Mouse (Mus musculus): ENCODE measurements around the gene Ywhag. TPM values are rescaled to one million over a fixed set of nuclear protein-coding genes. Genes with fewer than 3 reads are reported as not detected.

Gene Ywhag
- polyA plus RNA-seq, 1 experiment from 2014 or later = 147 TPM

- Histone ChIP-seq H3K27me3 (ENCODE audit: control insufficient read depth, insufficient read depth, low read length) (no peaks in the 10 kb centered on the region), H3K4me3 (ENCODE audit: low read depth, low read length) (no peak overlapping the region), H3K4me1 (replicated peaks; ENCODE audit: control insufficient read depth, insufficient read depth, low read length) (no peaks in the 10 kb centered on the region), H3K9me3 (ENCODE audit: control insufficient read depth, low read length) (no peaks in the 10 kb centered on the region), H3K36me3 (ENCODE audit: control insufficient read depth, insufficient read depth, low read length) (peaks cover 15% of the 10 kb centered on the region), H3K4me2 (ENCODE audit: low read depth, low read length, severe bottlenecking) (no peak overlapping the region), H3K27ac (ENCODE audit: low read depth, low read length) (no peak overlapping the region), H3K9ac (ENCODE audit: low read length) (no peak overlapping the region)
- ATAC-seq (replicated peaks; ENCODE audit: low FRiP score) (no peak), DNase-seq (ENCODE audit: low spot score) (no peak)
- 92% methylated on average over 6 of the region's 6 CpGs for WGBS
These were observed 20.3 kb downstream of the Ywhag start for GRCm38 (mm10) chr5:135914156-135914555.

- no peaks in the 10 kb centered on the region for H3K4me1 ChIP-seq (replicated peaks; ENCODE audit: control insufficient read depth, insufficient read depth, low read length)
- H3K27ac ChIP-seq (ENCODE audit: low read depth, low read length) = no peak overlapping the region
- H3K9me3 ChIP-seq (ENCODE audit: control insufficient read depth, low read length) = no peaks in the 10 kb centered on the region
- no peaks in the 10 kb centered on the region for H3K27me3 ChIP-seq (ENCODE audit: control insufficient read depth, insufficient read depth, low read length)
- 84% methylated on average over 5 of the region's 5 CpGs for WGBS
- ATAC-seq (replicated peaks; ENCODE audit: low FRiP score) = no peak
- no peak overlapping the region for H3K4me3 ChIP-seq (ENCODE audit: low read depth, low read length)
- H3K9ac ChIP-seq (ENCODE audit: low read length) = no peak overlapping the region
- H3K4me2 ChIP-seq (ENCODE audit: low read depth, low read length, severe bottlenecking) = no peak overlapping the region
- no peak for DNase-seq (ENCODE audit: low spot score)
- peaks cover 16% of the 10 kb centered on the region for H3K36me3 ChIP-seq (ENCODE audit: control insufficient read depth, insufficient read depth, low read length)
These were observed 21.2 kb downstream of the Ywhag start for GRCm38 (mm10) chr5:135913201-135913600.

- H3K9me3 ChIP-seq (ENCODE audit: control insufficient read depth, low read length) = no peaks in the 10 kb centered on the region
- peaks cover 10% of the 10 kb centered on the region; the same call in 1 of the 2 replicates for H3K36me3 ChIP-seq (ENCODE audit: control insufficient read depth, insufficient read depth, low read length)
- no peak overlapping the region for H3K27ac ChIP-seq (ENCODE audit: low read depth, low read length)
- DNase-seq (ENCODE audit: low spot score) (no peak), ATAC-seq (replicated peaks; ENCODE audit: low FRiP score) (no peak)
- no peaks in the 10 kb centered on the region for H3K4me1 ChIP-seq (replicated peaks; ENCODE audit: control insufficient read depth, insufficient read depth, low read length)
- H3K4me2 ChIP-seq (ENCODE audit: low read depth, low read length, severe bottlenecking) = no peak overlapping the region
- no peak overlapping the region for H3K4me3 ChIP-seq (ENCODE audit: low read depth, low read length)
- no peak overlapping the region for H3K9ac ChIP-seq (ENCODE audit: low read length)
- 90% methylated on average over 11 of the region's 11 CpGs for WGBS
- no peaks in the 10 kb centered on the region for H3K27me3 ChIP-seq (ENCODE audit: control insufficient read depth, insufficient read depth, low read length)
These were observed 22.7 kb downstream of the Ywhag start for GRCm38 (mm10) chr5:135911633-135912220.

- no peak overlapping the region for H3K27ac ChIP-seq (ENCODE audit: low read depth, low read length)
- H3K9ac ChIP-seq (ENCODE audit: low read length) = no peak overlapping the region
- no peak overlapping the region for H3K4me2 ChIP-seq (ENCODE audit: low read depth, low read length, severe bottlenecking)
- H3K9me3 ChIP-seq (ENCODE audit: control insufficient read depth, low read length) = no peaks in the 10 kb centered on the region
- peaks cover 10% of the 10 kb centered on the region; the same call in 1 of the 2 replicates for H3K36me3 ChIP-seq (ENCODE audit: control insufficient read depth, insufficient read depth, low read length)
- no peak overlapping the region for H3K4me3 ChIP-seq (ENCODE audit: low read depth, low read length)
- no peaks in the 10 kb centered on the region for H3K4me1 ChIP-seq (replicated peaks; ENCODE audit: control insufficient read depth, insufficient read depth, low read length)
- ATAC-seq (replicated peaks; ENCODE audit: low FRiP score) = no peak
- WGBS = 90% methylated on average over 25 of the region's 25 CpGs
- H3K27me3 ChIP-seq (ENCODE audit: control insufficient read depth, insufficient read depth, low read length) = no peaks in the 10 kb centered on the region
- DNase-seq (ENCODE audit: low spot score) = no peak
These were observed 23.6 kb downstream of the Ywhag start for GRCm38 (mm10) chr5:135910813-135911212.

GRCm38 (mm10) chr5:135909646-135910045, 24.8 kb downstream of the Ywhag start:
- no peak overlapping the region for H3K4me2 ChIP-seq (ENCODE audit: low read depth, low read length, severe bottlenecking)
- H3K9me3 ChIP-seq (ENCODE audit: control insufficient read depth, low read length) = no peaks in the 10 kb centered on the region
- H3K27me3 ChIP-seq (ENCODE audit: control insufficient read depth, insufficient read depth, low read length) = no peaks in the 10 kb centered on the region
- H3K27ac ChIP-seq (ENCODE audit: low read depth, low read length) = no peak overlapping the region
- peaks cover 10% of the 10 kb centered on the region; the same call in 1 of the 2 replicates for H3K36me3 ChIP-seq (ENCODE audit: control insufficient read depth, insufficient read depth, low read length)
- H3K9ac ChIP-seq (ENCODE audit: low read length) = no peak overlapping the region
- 93% methylated on average over 10 of the region's 10 CpGs for WGBS
- DNase-seq (ENCODE audit: low spot score) (no peak), ATAC-seq (replicated peaks; ENCODE audit: low FRiP score) (no peak)
- H3K4me1 ChIP-seq (replicated peaks; ENCODE audit: control insufficient read depth, insufficient read depth, low read length) = no peaks in the 10 kb centered on the region
- H3K4me3 ChIP-seq (ENCODE audit: low read depth, low read length) = no peak overlapping the region

GRCm38 (mm10) chr5:135908989-135909388, 25.4 kb downstream of the Ywhag start:
- DNase-seq (ENCODE audit: low spot score) (no peak), ATAC-seq (replicated peaks; ENCODE audit: low FRiP score) (no peak)
- no peak overlapping the region for H3K27ac ChIP-seq (ENCODE audit: low read depth, low read length)
- no peak overlapping the region for H3K4me3 ChIP-seq (ENCODE audit: low read depth, low read length)
- no peaks in the 10 kb centered on the region for H3K9me3 ChIP-seq (ENCODE audit: control insufficient read depth, low read length)
- peaks cover 9% of the 10 kb centered on the region; the same call in 1 of the 2 replicates for H3K36me3 ChIP-seq (ENCODE audit: control insufficient read depth, insufficient read depth, low read length)
- WGBS = 94% methylated on average over 16 of the region's 16 CpGs
- H3K4me1 ChIP-seq (replicated peaks; ENCODE audit: control insufficient read depth, insufficient read depth, low read length) = no peaks in the 10 kb centered on the region
- no peak overlapping the region for H3K9ac ChIP-seq (ENCODE audit: low read length)
- H3K4me2 ChIP-seq (ENCODE audit: low read depth, low read length, severe bottlenecking) = no peak overlapping the region
- H3K27me3 ChIP-seq (ENCODE audit: control insufficient read depth, insufficient read depth, low read length) = no peaks in the 10 kb centered on the region

- H3K4me1 ChIP-seq (replicated peaks; ENCODE audit: control insufficient read depth, insufficient read depth, low read length) = no peaks in the 10 kb centered on the region
- H3K9me3 ChIP-seq (ENCODE audit: control insufficient read depth, low read length) = no peaks in the 10 kb centered on the region
- 83% methylated on average over 12 of the region's 12 CpGs for WGBS
- no peak for DNase-seq (ENCODE audit: low spot score)
- ATAC-seq (replicated peaks; ENCODE audit: low FRiP score) = no peak
- peaks cover 8% of the 10 kb centered on the region; the same call in 1 of the 2 replicates for H3K36me3 ChIP-seq (ENCODE audit: control insufficient read depth, insufficient read depth, low read length)
- H3K9ac ChIP-seq (ENCODE audit: low read length) = no peak overlapping the region
- H3K4me2 ChIP-seq (ENCODE audit: low read depth, low read length, severe bottlenecking) = no peak overlapping the region
- H3K4me3 ChIP-seq (ENCODE audit: low read depth, low read length) = no peak overlapping the region
- H3K27ac ChIP-seq (ENCODE audit: low read depth, low read length) = no peak overlapping the region
- H3K27me3 ChIP-seq (ENCODE audit: control insufficient read depth, insufficient read depth, low read length) = no peaks in the 10 kb centered on the region
These were observed 26.2 kb downstream of the Ywhag start for GRCm38 (mm10) chr5:135908185-135908584.

GRCm38 (mm10) chr5:135907256-135907655, 27.2 kb downstream of the Ywhag start:
- H3K4me2 ChIP-seq (ENCODE audit: low read depth, low read length, severe bottlenecking) = no peak overlapping the region
- WGBS = 85% methylated on average over 13 of the region's 13 CpGs
- DNase-seq (ENCODE audit: low spot score) (no peak), ATAC-seq (replicated peaks; ENCODE audit: low FRiP score) (no peak)
- H3K27me3 ChIP-seq (ENCODE audit: control insufficient read depth, insufficient read depth, low read length) = no peaks in the 10 kb centered on the region
- peaks cover 8% of the 10 kb centered on the region; the same call in 1 of the 2 replicates for H3K36me3 ChIP-seq (ENCODE audit: control insufficient read depth, insufficient read depth, low read length)
- no peaks in the 10 kb centered on the region for H3K4me1 ChIP-seq (replicated peaks; ENCODE audit: control insufficient read depth, insufficient read depth, low read length)
- H3K9me3 ChIP-seq (ENCODE audit: control insufficient read depth, low read length) = no peaks in the 10 kb centered on the region
- no peak overlapping the region for H3K27ac ChIP-seq (ENCODE audit: low read depth, low read length)
- no peak overlapping the region for H3K4me3 ChIP-seq (ENCODE audit: low read depth, low read length)
- H3K9ac ChIP-seq (ENCODE audit: low read length) = no peak overlapping the region

- peaks cover 8% of the 10 kb centered on the region; the same call in 1 of the 2 replicates for H3K36me3 ChIP-seq (ENCODE audit: control insufficient read depth, insufficient read depth, low read length)
These were observed 27.6 kb downstream of the Ywhag start for GRCm38 (mm10) chr5:135906846-135907245.

More at GRCm38 (mm10) chr5:135906846-135907245, 27.6 kb downstream of the Ywhag start:
- Histone ChIP-seq H3K4me1 (replicated peaks; ENCODE audit: control insufficient read depth, insufficient read depth, low read length) (no peaks in the 10 kb centered on the region), H3K4me2 (ENCODE audit: low read depth, low read length, severe bottlenecking) (no peak overlapping the region), H3K9ac (ENCODE audit: low read length) (no peak overlapping the region), H3K27me3 (ENCODE audit: control insufficient read depth, insufficient read depth, low read length) (no peaks in the 10 kb centered on the region), H3K27ac (ENCODE audit: low read depth, low read length) (no peak overlapping the region), H3K9me3 (ENCODE audit: control insufficient read depth, low read length) (no peaks in the 10 kb centered on the region), H3K4me3 (ENCODE audit: low read depth, low read length) (no peak overlapping the region)
- 83% methylated on average over 4 of the region's 4 CpGs for WGBS
- no peak for ATAC-seq (replicated peaks; ENCODE audit: low FRiP score)
- no peak for DNase-seq (ENCODE audit: low spot score)
